Mouse (Mus musculus) neural tube, postnatal 0 days (tissue): Measurements from ENCODE around the gene Atxn10. TPM values are rescaled to one million over a fixed set of nuclear protein-coding genes. Genes with fewer than 3 reads are reported as not detected.

Source experiments
- polyA plus RNA-seq: library from polyadenylated mRNA; unstranded; fragments of >200 nt; fragmentation: Nextera tagmentation; extraction: Ambion mirVana; gene quantifications from 2 replicates; pipeline ENCODE4 v1.2.1, GENCODE M21; 2015

Gene Atxn10
- 469 and 485 TPM in 2 replicates for polyA plus RNA-seq

DNA sequence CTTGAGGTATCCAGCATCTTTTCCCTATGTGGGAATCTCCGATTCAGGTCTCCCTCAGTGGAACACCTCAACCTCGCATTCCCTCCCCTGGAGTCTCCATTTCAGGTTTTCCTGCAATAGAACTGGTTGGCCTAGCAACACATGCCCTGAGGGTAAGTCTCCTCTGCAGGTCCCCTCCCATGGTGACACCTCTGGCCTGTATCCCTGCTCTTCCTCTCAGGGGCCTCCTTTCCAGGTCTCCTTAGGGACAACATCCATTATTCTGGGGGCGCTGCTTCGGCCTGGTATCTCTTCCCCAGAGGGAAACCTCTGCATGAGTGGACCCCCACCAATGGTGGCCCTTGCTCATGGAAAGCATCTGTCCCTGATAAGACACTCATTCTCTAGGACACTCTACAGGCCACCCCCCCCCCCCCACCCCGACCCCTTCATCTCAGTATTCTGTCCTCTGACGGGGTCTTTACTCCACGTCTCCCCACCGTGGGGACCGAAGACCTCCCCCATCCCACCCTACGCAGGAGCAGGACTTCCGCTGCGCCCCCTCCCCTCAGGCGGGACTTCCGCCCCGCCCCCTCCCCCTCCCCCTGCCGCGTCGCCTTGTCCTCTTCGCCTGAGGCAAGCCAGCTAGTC lies at the start of gene Atxn10:
Gene Atxn10, plus strand, starts transcription at position 575 of the 630 bp plus-strand sequence.

DNA sequence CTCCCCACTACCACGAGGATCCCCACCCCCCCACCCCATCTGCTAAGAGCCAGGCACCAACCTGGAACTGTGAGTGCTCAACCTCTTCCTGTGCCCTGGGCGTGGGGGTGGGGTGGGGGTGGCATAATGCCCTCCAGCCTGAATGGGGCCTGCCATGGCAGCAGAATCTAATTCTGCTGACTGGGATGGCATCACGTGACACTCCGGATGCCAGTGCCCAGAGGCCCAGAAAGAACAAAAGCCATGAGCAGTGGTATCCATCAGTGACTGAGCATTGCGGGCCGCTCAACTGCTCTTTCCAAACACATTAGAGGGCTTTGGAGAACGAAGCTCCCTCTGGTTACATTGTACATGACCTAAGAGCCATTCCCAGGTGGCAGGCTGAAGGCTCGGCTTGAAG lies 167.1 kb downstream of the Atxn10 start, which contains the start of gene 7530416G11Rik:
Gene 7530416G11Rik, minus strand, starts transcription at position 101 of the 400 bp plus-strand sequence.

Other genes starting within 250 kb of the Atxn10 start
- 0.09 and 0.21 TPM in 2 replicates for gene Smc1b, start 204.3 kb upstream of the Atxn10 start, polyA plus RNA-seq
- gene Ribc2, start 204.2 kb upstream of the Atxn10 start, polyA plus RNA-seq: 0.76 and 0.94 TPM in 2 replicates
- gene Fbln1, start 130.3 kb upstream of the Atxn10 start, polyA plus RNA-seq: 63.5 and 71.0 TPM in 2 replicates
- gene 7530416G11Rik, start 167.0 kb downstream of the Atxn10 start, polyA plus RNA-seq: not detected in 2 replicates
- gene Wnt7b, start 246.2 kb downstream of the Atxn10 start, polyA plus RNA-seq: 21.6 and 22.2 TPM in 2 replicates